Mouse (Mus musculus) stomach, embryonic 16.5 days (tissue): Measurements from ENCODE around the gene Pkp1. TPM values are rescaled to one million over a fixed set of nuclear protein-coding genes. Genes with fewer than 3 reads are reported as not detected.
A peak's percentile ranks its signal among the peaks of the same experiment; 100 is the strongest.

Experiments
- ATAC-seq: fragments of 200-750 bp; cut with Nextera tagmentation; 2 replicates; pipeline ENCODE4 v1.8.0; 2017; ENCODE audit warnings: moderate number of reproducible peaks, moderate TSS enrichment; ENCODE audit not compliant: insufficient read depth, low FRiP score
- H3K27ac ChIP-seq: fragments of 300-500 bp; sonication (generic); 2 replicates; pipeline ENCODE4 v1.5.1; 2014; ENCODE audit warnings: low read length
- H3K27me3 ChIP-seq: fragments of 300-500 bp; sonication (generic); 2 replicates; pipeline ENCODE4 v1.6.1; 2014; ENCODE audit warnings: low read length, control low read depth, mixed read lengths; ENCODE audit not compliant: control insufficient read depth, insufficient read depth
- H3K36me3 ChIP-seq: fragments of 300-500 bp; sonication (generic); 2 replicates; pipeline ENCODE4 v1.6.1; 2014; ENCODE audit warnings: low read length; ENCODE audit not compliant: control insufficient read depth, insufficient read depth
- H3K4me1 ChIP-seq: fragments of 300-500 bp; sonication (generic); 2 replicates; pipeline ENCODE4 v1.6.1; 2014; ENCODE audit warnings: low read length, control low read depth, mixed read lengths; ENCODE audit not compliant: control insufficient read depth, insufficient read depth
- H3K4me2 ChIP-seq: fragments of 300-500 bp; sonication (generic); 2 replicates; pipeline ENCODE4 v1.6.1; 2014; ENCODE audit warnings: low read depth, low read length, mixed read lengths
- H3K4me3 ChIP-seq: fragments of 300-500 bp; sonication (generic); replicated peaks from 2 replicates; pipeline ENCODE4 v1.5.1; 2014; ENCODE audit warnings: mild to moderate bottlenecking, low read length
- H3K9ac ChIP-seq: fragments of 300-500 bp; sonication (generic); 2 replicates; pipeline ENCODE4 v1.6.1; 2014; ENCODE audit warnings: low read length
- H3K9me3 ChIP-seq: fragments of 300-500 bp; sonication (generic); replicated peaks from 2 replicates; pipeline ENCODE4 v1.6.1; 2016; ENCODE audit warnings: low read length, control low read depth; ENCODE audit not compliant: control insufficient read depth
- WGBS: fragments of 180-500 bp; shearing (Covaris S2); extraction: QIAGEN DNeasy Blood & Tissue Kit; methylation state at CpG from one replicate; pipeline ENCODE4 v1.1.7; 2014; 5-methylcytosine and 5-hydroxymethylcytosine counted together
- polyA plus RNA-seq: library from polyadenylated mRNA; unstranded; fragments of >200 nt; fragmentation: Nextera tagmentation; extraction: Ambion mirVana; gene quantifications from 2 replicates; pipeline ENCODE4 v1.2.1, GENCODE M21; 2015

Gene Pkp1
- polyA plus RNA-seq, 1 experiment from 2014 or later = 49.8 TPM

- Histone ChIP-seq H3K9me3 (no peaks in the 10 kb centered on the region), H3K36me3 (no peaks in the 10 kb centered on the region), H3K27me3 (no peaks in the 10 kb centered on the region), H3K27ac (no peak overlapping the region), H3K9ac (no peak overlapping the region), H3K4me3 (no peak overlapping the region), H3K4me1 (no peaks in the 10 kb centered on the region), H3K4me2 (no peak overlapping the region)
- ATAC-seq = peak; percentile 63; the same call in 1 of the 2 replicates
- WGBS = 41% methylated on average over 19 of the region's 19 CpGs
Observed at GRCm38 (mm10) chr1:135865518-135866194, 53.4 kb downstream of the Pkp1 start.

- Histone ChIP-seq H3K4me2 (no peak overlapping the region), H3K9ac (no peak overlapping the region), H3K4me3 (no peak overlapping the region), H3K9me3 (no peaks in the 10 kb centered on the region), H3K36me3 (no peaks in the 10 kb centered on the region), H3K27ac (no peak overlapping the region), H3K27me3 (no peaks in the 10 kb centered on the region), H3K4me1 (no peaks in the 10 kb centered on the region)
- 79% methylated on average over 6 of the region's 6 CpGs for WGBS
- ATAC-seq = no peak
Observed at GRCm38 (mm10) chr1:135864830-135865229, 54.2 kb downstream of the Pkp1 start.

GRCm38 (mm10) chr1:135863786-135864335, 55.1 kb downstream of the Pkp1 start:
- no peaks in the 10 kb centered on the region for H3K9me3 ChIP-seq
- no peaks in the 10 kb centered on the region for H3K36me3 ChIP-seq
- H3K9ac ChIP-seq = no peak overlapping the region
- H3K27ac ChIP-seq = no peak overlapping the region
- H3K4me2 ChIP-seq = no peak overlapping the region
- ATAC-seq = no peak
- WGBS = 66% methylated on average over 9 of the region's 9 CpGs
- no peak overlapping the region for H3K4me3 ChIP-seq
- H3K4me1 ChIP-seq = no peaks in the 10 kb centered on the region
- H3K27me3 ChIP-seq = no peaks in the 10 kb centered on the region

GRCm38 (mm10) chr1:135862561-135862960, 56.4 kb downstream of the Pkp1 start:
- H3K9ac ChIP-seq = no peak overlapping the region
- H3K4me3 ChIP-seq = no peak overlapping the region
- WGBS = 71% methylated on average over 5 of the region's 5 CpGs
- H3K27ac ChIP-seq = no peak overlapping the region
- no peak for ATAC-seq
- no peaks in the 10 kb centered on the region for H3K9me3 ChIP-seq
- no peaks in the 10 kb centered on the region for H3K36me3 ChIP-seq
- no peaks in the 10 kb centered on the region for H3K27me3 ChIP-seq
- no peaks in the 10 kb centered on the region for H3K4me1 ChIP-seq
- H3K4me2 ChIP-seq = no peak overlapping the region

- Histone ChIP-seq H3K27me3 (no peaks in the 10 kb centered on the region), H3K27ac (no peak overlapping the region; the same call in 1 of the 2 replicates), H3K9ac (no peak overlapping the region), H3K36me3 (no peaks in the 10 kb centered on the region), H3K4me2 (no peak overlapping the region), H3K4me3 (no peak overlapping the region), H3K4me1 (no peaks in the 10 kb centered on the region), H3K9me3 (no peaks in the 10 kb centered on the region)
- 58% methylated on average over 9 of the region's 9 CpGs for whole genome bisulfite sequencing
- no peak for ATAC-seq
Observed at GRCm38 (mm10) chr1:135861980-135862552, 56.9 kb downstream of the Pkp1 start.

- H3K9me3 ChIP-seq = no peaks in the 10 kb centered on the region
- no peak overlapping the region for H3K4me3 ChIP-seq
- WGBS = 73% methylated on average over 5 of the region's 5 CpGs
- H3K27me3 ChIP-seq = no peaks in the 10 kb centered on the region
- H3K36me3 ChIP-seq = no peaks in the 10 kb centered on the region
- H3K27ac ChIP-seq = no peak overlapping the region
- H3K9ac ChIP-seq = no peak overlapping the region
- ATAC-seq = no peak
- H3K4me1 ChIP-seq = 0 out of 2 replicates have a peak, but pooled peaks cover 4% of the 10 kb centered on the region
- H3K4me2 ChIP-seq = no peak overlapping the region
Observed at GRCm38 (mm10) chr1:135861091-135861490, 57.9 kb downstream of the Pkp1 start.

GRCm38 (mm10) chr1:135858533-135858932, 60.5 kb downstream of the Pkp1 start:
- no peak for ATAC-seq
- no peaks in the 10 kb centered on the region for H3K36me3 ChIP-seq
- no peak overlapping the region for H3K4me2 ChIP-seq
- H3K4me3 ChIP-seq = no peak overlapping the region
- H3K9me3 ChIP-seq = no peaks in the 10 kb centered on the region
- H3K27ac ChIP-seq = no peak overlapping the region
- 83% methylated on average over 7 of the region's 7 CpGs for WGBS
- H3K9ac ChIP-seq = no peak overlapping the region
- H3K27me3 ChIP-seq = no peaks in the 10 kb centered on the region
- 0 out of 2 replicates have a peak, but pooled peaks cover 4% of the 10 kb centered on the region for H3K4me1 ChIP-seq

GRCm38 (mm10) chr1:135857137-135857775, 61.8 kb downstream of the Pkp1 start:
- WGBS = 45% methylated on average over 11 of the region's 11 CpGs
- no peaks in the 10 kb centered on the region for H3K36me3 ChIP-seq
- H3K9ac ChIP-seq = peak overlapping the region; percentile 37; the same call in 1 of the 2 replicates
- ATAC-seq = peak; percentile 80
- no peaks in the 10 kb centered on the region for H3K27me3 ChIP-seq
- H3K4me2 ChIP-seq = no peak overlapping the region
- peak overlapping the region; percentile 73 for H3K27ac ChIP-seq
- 0 out of 2 replicates have a peak, but pooled peaks cover 4% of the 10 kb centered on the region for H3K4me1 ChIP-seq
- no peak overlapping the region for H3K4me3 ChIP-seq
- H3K9me3 ChIP-seq = no peaks in the 10 kb centered on the region

- no peaks in the 10 kb centered on the region for H3K9me3 ChIP-seq
- ATAC-seq = no peak
- H3K36me3 ChIP-seq = no peaks in the 10 kb centered on the region
- no peak overlapping the region for H3K9ac ChIP-seq
- no peak overlapping the region for H3K4me3 ChIP-seq
- H3K4me1 ChIP-seq = 0 out of 2 replicates have a peak, but pooled peaks cover 8% of the 10 kb centered on the region
- no peak overlapping the region for H3K4me2 ChIP-seq
- H3K27ac ChIP-seq = no peak overlapping the region
- no peaks in the 10 kb centered on the region for H3K27me3 ChIP-seq
- 70% methylated on average over 4 of the region's 4 CpGs for WGBS
Observed at GRCm38 (mm10) chr1:135856070-135856469, 62.9 kb downstream of the Pkp1 start.
